Comparison of ENCODE assay signal across 11 mouse cellular contexts in the genomic region with DNA sequence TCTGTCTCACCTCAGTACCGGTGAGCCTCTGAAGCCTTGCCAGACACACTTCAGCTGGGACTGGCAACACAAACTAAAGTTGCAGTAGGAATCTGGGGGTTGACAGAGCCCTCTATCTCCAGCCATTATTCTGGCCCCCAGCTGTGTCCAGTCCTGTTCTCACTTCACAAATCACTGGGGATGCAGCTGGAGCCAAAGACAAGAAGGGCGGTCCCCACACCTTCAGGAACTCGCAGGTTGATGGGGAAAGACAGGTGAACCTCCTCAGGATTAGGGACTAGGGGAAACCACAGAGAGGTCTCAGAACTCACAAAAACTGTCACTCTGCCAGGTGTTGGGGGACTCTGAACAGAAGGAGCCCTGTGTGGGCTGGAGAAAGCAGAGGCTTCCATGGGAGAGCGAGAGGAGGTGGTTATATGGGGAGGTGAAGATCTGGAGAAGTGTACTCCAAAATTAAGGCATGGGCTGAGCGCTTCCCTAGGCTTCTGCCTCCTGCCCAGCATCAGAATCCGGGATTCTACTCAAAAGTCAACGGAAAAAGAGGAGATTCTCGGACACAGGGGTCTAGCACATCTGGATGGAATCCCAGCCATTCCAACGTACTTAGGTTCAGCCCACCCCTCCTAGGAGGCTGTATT. TPM values are rescaled to one million over a fixed set of nuclear protein-coding genes. Genes with fewer than 3 reads are reported as not detected.
DNase-seq lines count a peak whose midpoint lies in the region; ATAC-seq and TF ChIP-seq lines count a peak whose summit lies in the region.
"Had no signal": no experiment of that assay in that cellular context is flagged by ENCODE, and none has a peak within 500 bp of the region (broad histone marks: within the 10 kb centered on the region; RNA-seq: fewer than 3 reads in every experiment).

A gene (plus strand): TSS at position 588 of the 638 bp plus-strand sequence.

- no peak within 1 kb of the TSS for H3K27ac ChIP-seq in lung, postnatal 0 days (ENCODE audit: low read length)
- H3K27ac ChIP-seq in small intestine, adult 2 months (ENCODE audit: insufficient read depth, low read depth, low read length), result peak within 1 kb of the TSS; percentile 49
- no peak within 1 kb of the TSS for H3K27ac ChIP-seq in hindbrain, embryonic 14.5 days
- H3K27ac ChIP-seq: midbrain, embryonic 15.5 days had no signal

- intact Hi-C loops in heart, postnatal 14 days (cut with DNase I), result no loop called here

- no peaks in the 10 kb centered on the region for H3K27me3 ChIP-seq in lung, postnatal 0 days (replicated peaks; ENCODE audit: insufficient read depth, low read length)
- peaks cover 3% of the 10 kb centered on the region; the same call in 1 of the 2 replicates for H3K27me3 ChIP-seq in small intestine, adult 2 months (ENCODE audit: control insufficient read depth, insufficient read depth, low read length)
- no peaks in the 10 kb centered on the region for H3K27me3 ChIP-seq in hindbrain, embryonic 14.5 days (ENCODE audit: control insufficient read depth, insufficient read depth, low read length)
- H3K27me3 ChIP-seq: midbrain, embryonic 15.5 days had no signal

- H3K9me3 ChIP-seq in lung, postnatal 0 days (ENCODE audit: low read length), result no peaks in the 10 kb centered on the region
- H3K9me3 ChIP-seq in hindbrain, embryonic 14.5 days (ENCODE audit: control insufficient read depth, low read length), result no peaks in the 10 kb centered on the region
- H3K9me3 ChIP-seq: midbrain, embryonic 15.5 days had no signal

- H3K36me3 ChIP-seq in lung, postnatal 0 days (ENCODE audit: insufficient read depth, low read length), result no peaks in the 10 kb centered on the region
- no peaks in the 10 kb centered on the region for H3K36me3 ChIP-seq in small intestine, adult 2 months (ENCODE audit: control insufficient read depth, insufficient read depth, low read length)
- no peaks in the 10 kb centered on the region for H3K36me3 ChIP-seq in hindbrain, embryonic 14.5 days (replicated peaks; ENCODE audit: control insufficient read depth, insufficient read depth)
- H3K36me3 ChIP-seq: midbrain, embryonic 15.5 days had no signal

- H3K9ac ChIP-seq in lung, postnatal 0 days (replicated peaks; ENCODE audit: low read depth), result peak within 1 kb of the TSS; percentile 23; the same call in 1 of the 2 replicates
- no peak within 1 kb of the TSS for H3K9ac ChIP-seq in hindbrain, embryonic 14.5 days
- H3K9ac ChIP-seq: midbrain, embryonic 15.5 days had no signal

- TF ChIP-seq EP300 in lung, postnatal 0 days (IDR thresholded peaks at IDR 0.05), result no peak

- TF ChIP-seq POLR2A in small intestine, adult 2 months (IDR thresholded peaks at IDR 0.05; ENCODE audit: low read depth, low read length), result no peak

- 43% methylated on average over 9 of the region's 9 CpGs for WGBS in lung, postnatal 0 days
- WGBS in small intestine, adult 2 months, result 60% methylated on average over 9 of the region's 9 CpGs
- WGBS in hindbrain, embryonic 14.5 days, result 66% methylated on average over 9 of the region's 9 CpGs

- ATAC-seq in lung, postnatal 0 days, result peak; percentile 18
- ATAC-seq in hindbrain, embryonic 14.5 days (ENCODE audit: low FRiP score), result no peak
- ATAC-seq: midbrain, embryonic 15.5 days had no signal

- no peak within 1 kb of the TSS for H3K4me3 ChIP-seq in lung, postnatal 0 days (ENCODE audit: low read depth, low read length)
- H3K4me3 ChIP-seq in small intestine, adult 2 months (ENCODE audit: low read depth, low read length), result peak within 1 kb of the TSS; percentile 46
- no peak within 1 kb of the TSS for H3K4me3 ChIP-seq in hindbrain, embryonic 14.5 days (replicated peaks; ENCODE audit: low read length)
- H3K4me3 ChIP-seq: midbrain, embryonic 15.5 days had no signal

- H3K4me2 ChIP-seq in lung, postnatal 0 days (replicated peaks; ENCODE audit: low read depth, low read length), result no peak within 1 kb of the TSS
- H3K4me2 ChIP-seq in hindbrain, embryonic 14.5 days (replicated peaks), result no peak within 1 kb of the TSS
- H3K4me2 ChIP-seq: liver, embryonic 11.5 days; midbrain, embryonic 15.5 days had no signal

- no peak for TF ChIP-seq CTCF in lung, postnatal 0 days (IDR thresholded peaks at IDR 0.05)
- no peak for TF ChIP-seq CTCF in small intestine, adult 2 months (IDR thresholded peaks at IDR 0.05; ENCODE audit: extremely low read depth, insufficient read length, insufficient replicate concordance, low read depth, low read length)

- DNase-seq in lung, postnatal 0 days (ENCODE audit: low spot score), result no peak
- no peak for DNase-seq in lung, adult 18-20 months
- peak in 1 of 2 experiments; percentile 8 for DNase-seq in gastrocnemius, postnatal 4 days (ENCODE audit: low spot score in 2 of 2)
- peak in 1 of 2 experiments; percentile 51 for DNase-seq in heart, postnatal 14 days
- DNase-seq in hindbrain, embryonic 14.5 days (ENCODE audit: low spot score), result no peak
- DNase-seq in adrenal gland, postnatal 14 days, result no peak
- DNase-seq in right cerebral cortex, postnatal 36 days (ENCODE audit: low spot score in 2 of 2), result no peak

- no peaks in the 10 kb centered on the region; the same call in 1 of the 2 replicates for H3K4me1 ChIP-seq in lung, postnatal 0 days (ENCODE audit: insufficient read depth, low read depth, low read length)
- H3K4me1 ChIP-seq in small intestine, adult 2 months (ENCODE audit: control insufficient read depth, insufficient read depth, insufficient read length, low read length), result peaks cover 11% of the 10 kb centered on the region
- H3K4me1 ChIP-seq in hindbrain, embryonic 14.5 days (replicated peaks; ENCODE audit: control insufficient read depth, insufficient read depth, low read length), result no peaks in the 10 kb centered on the region

RNA-seq across cellular contexts. Expression of the gene that starts here (rescaled TPM):
- 1.9 and 2.3 TPM in 2 replicates for polyA plus RNA-seq in lung, postnatal 0 days (2015; fragmentation: Nextera tagmentation; extraction: Ambion mirVana)
- total RNA-seq in gastrocnemius, postnatal 4 days (2021), result 100 to 1,000 TPM; 154 to 183 TPM
- total RNA-seq in heart, postnatal 14 days (2021), result 100 to 1,000 TPM; 760 to 902 TPM
- 4.7 and 5.8 TPM in 2 replicates for polyA plus RNA-seq in small intestine, adult 2 months (2012; rRNA removed)
- 0.16 TPM in 1 of 2 replicates, not detected in the other for polyA plus RNA-seq in hindbrain, embryonic 14.5 days (2014; fragmentation: Nextera tagmentation; extraction: Ambion mirVana)
- 0.19 and 1.5 TPM in 2 replicates for total RNA-seq in adrenal gland, postnatal 14 days (2021)
- polyA plus RNA-seq: activated CD4-positive, CD25-positive, alpha-beta regulatory T cell, adult 4 months; midbrain, embryonic 15.5 days had no signal

Comparison
In these comparisons a context has a peak if more than half of its experiments do, and no peak if none do; other contexts are left out.
1. RNA of the gene that starts here (total RNA-seq): 760 to 902 TPM in heart, postnatal 14 days and 154 to 183 TPM in gastrocnemius, postnatal 4 days; 0.19 to 1.5 TPM in adrenal gland, postnatal 14 days; every median in the first group is over 10 times any median in the second.
2. RNA of the gene that starts here (total RNA-seq): 760 to 902 TPM in heart, postnatal 14 days; 154 to 183 TPM in gastrocnemius, postnatal 4 days; every median in the first group is over 4 times any median in the second.